Mouse (Mus musculus) frontal cortex, adult 2 months (tissue): Measurements from ENCODE around the gene Snai1. TPM values are rescaled to one million over a fixed set of nuclear protein-coding genes. Genes with fewer than 3 reads are reported as not detected.

Experiments used
- DNase-seq, 2 experiments: peaks; one replicate each; pipeline ENCODE4 v3.0.0; 2022; ENCODE audit warnings: low spot score in 1 of 2; ENCODE audit errors: extremely low spot score in 1 of 2
- polyA plus RNA-seq: library from polyadenylated mRNA; depleted of rRNA; stranded (reverse); fragments of >200 nt; gene quantifications from 2 replicates; pipeline ENCODE4 v1.2.3, GENCODE M21; 2012; rRNA removed

Snai1 gene
- polyA plus RNA-seq, 1 experiment, result 2.3 TPM

DNA sequence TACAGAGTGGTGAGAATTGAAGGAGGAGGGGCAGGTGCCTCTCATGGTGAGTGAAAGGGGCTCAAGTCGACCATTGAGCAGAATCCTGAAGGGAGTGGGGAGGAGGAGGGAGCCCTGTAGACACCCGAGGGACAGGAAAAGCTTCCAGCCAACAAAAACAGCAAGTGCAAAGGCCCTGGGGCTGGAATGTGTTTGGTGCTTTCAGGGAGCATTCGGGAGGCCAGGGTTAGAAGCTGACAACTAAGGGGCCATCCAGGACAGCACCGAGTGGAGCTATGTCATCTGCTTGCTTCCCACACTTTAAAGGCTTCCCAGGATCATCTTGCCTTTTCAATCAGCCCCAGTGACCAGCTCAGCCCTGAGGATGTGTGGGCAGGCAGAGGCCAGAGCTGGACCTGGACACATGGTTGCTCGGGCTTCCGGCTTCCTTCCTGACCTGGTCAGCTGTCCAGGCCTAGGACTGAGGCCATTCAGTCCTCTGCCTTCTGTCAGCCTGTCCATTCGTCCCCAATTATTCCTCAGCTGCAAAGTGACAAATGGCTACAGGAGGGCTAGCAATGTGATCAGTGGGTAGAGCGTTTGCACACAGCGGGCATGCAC lies 39.3 kb downstream of the Snai1 start:
- DNase-seq, result no peak

DNA sequence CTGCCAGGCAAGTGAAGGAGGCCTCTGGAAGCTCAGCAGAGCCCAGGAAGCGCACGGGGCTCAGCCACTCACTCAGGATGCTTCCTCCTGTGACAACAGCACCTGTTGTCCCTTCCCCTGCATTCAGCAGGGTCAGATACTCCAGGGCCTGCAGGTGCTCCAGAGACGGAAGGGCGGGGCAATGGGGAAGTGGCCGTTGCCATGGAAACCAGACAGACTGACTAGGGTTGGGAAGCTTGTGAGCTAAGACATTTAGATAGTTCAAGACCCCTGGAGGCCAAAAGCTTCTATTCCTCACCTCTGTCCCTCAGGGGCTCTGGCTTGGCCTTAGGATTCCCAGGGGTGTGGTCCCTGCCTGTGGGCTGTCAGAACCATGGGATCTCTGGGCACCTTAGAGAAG lies 40.5 kb downstream of the Snai1 start:
- DNase-seq, result no peak

DNA sequence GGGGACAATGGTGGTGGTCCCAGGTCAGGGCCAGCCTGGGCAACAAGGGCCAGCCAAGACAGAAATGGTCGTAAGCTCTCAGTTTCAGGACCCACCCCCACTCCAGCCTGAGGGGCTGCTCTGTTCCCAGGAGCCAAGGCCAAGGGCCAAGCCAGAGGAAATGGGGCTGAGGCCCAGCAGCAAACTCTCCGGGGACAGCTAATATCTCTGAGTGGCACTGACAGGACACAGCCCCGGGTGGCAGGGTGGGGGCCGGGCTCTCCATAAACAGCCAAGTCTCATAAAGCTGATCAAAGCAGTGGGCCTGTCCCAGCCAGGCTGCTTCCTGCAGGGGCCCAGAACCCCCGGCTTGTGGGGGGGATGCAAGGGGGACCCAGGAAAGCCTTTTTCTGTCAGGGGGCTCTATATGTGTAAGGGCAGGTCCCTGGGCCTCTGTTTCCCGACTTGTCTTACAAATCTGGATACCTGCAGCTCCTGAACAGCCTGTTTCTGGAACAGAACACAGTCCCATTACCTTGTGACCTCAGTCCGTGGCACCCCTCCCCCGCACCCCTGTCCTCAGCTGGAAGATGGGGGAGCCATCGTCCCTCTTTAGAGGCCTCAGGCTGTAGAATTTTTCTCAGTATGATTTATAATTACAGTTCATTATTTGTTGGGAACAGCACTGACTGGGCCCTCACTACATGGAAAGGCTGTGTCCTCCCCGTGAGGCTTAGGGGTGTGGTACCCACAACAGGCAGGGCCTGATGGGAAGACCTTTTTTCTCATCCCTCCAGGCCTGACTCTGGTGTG lies 45.4 kb downstream of the Snai1 start:
- no peak for DNase-seq

DNA sequence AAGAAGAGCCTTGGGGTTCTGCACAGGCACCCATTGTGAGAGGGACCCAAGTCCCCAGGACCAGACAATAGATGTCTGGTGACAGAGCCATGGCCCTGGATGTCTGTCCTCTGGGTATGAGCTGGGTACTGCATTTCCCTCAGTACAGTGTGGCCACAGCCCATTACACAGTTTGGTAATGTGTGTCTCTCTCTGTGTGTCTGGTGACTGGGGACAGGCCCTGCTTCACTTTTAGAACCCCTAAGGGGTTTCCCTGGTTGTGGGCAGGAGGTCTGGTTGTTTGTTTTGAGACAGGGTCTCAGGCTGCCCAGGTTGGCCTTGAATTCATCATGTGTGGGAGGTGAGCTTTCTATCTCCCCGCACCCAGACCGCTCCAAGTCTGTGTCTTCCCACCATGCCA lies 47.3 kb downstream of the Snai1 start:
- DNase-seq, result no peak

DNA sequence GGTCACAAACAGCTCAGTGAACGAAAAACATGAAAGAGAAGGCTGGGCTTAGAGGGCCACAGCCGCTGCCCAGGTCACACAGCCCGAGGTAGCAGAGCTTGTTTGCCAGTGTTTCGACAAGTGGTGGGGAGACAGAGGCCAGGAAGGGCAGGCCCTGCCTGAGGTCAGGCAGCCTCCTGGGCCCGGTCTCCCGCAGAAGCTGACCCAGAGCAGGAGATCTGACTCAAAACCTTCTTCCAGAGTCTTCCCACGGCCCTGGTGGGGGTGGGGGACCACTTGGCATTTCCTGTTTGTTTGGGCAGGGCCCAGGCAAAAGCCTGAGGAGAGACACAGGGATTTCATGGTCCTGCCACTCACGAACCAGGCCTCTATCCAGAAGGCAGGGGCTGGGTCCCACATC lies 48.0 kb downstream of the Snai1 start:
- no peak for DNase-seq

DNA sequence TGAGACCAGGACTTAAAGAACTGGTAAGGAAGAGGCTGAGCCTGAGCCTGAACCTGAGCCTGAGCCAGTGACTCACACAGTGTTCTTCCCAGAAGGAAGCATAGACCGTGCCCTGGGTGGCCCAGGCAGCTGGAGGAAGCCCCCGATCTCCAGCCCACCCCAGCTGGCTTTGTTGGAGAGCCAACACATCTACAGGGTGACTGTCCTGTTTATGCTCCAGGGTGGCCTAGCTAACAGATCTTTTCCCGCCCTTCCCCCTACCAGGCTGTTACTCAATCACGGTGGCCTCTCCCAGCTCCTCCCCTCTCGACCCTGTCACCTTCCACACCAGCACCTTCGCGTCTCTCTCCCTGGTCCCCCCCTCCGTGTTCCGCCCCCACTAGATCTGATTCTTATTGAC lies 49.0 kb downstream of the Snai1 start:
- no peak for DNase-seq

DNA sequence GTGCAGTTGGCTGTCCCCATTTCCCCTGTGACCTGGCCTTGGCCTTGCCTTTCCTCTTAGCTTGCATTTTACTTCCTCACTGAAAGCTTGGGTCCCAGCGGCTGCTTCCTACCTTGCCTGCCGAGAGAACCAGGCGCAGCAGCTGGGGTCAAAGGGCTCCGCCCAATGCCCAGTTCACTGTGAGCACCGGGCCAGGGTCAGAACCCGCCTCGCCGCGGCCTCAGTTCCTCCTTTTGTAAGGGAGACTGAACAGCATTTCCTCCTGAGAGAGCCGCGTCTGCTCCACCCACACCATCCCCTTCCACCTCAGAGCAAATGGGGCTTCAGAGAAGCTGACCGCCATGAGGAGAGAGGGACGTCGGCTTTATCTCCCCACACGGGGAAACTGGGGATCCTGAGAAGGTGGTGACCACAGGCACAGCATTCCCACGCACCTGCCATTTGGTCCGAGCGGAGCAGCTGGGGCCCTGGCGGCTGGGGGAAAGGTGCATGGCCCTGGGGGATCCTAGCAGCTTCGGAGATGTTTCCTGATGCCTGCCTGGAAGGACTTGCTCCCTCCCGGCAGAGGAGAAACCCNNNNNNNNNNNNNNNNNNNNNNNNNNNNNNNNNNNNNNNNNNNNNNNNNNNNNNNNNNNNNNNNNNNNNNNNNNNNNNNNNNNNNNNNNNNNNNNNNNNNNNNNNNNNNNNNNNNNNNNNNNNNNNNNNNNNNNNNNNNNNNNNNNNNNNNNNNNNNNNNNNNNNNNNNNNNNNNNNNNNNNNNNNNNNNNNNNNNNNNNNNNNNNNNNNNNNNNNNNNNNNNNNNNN lies 51.0 kb downstream of the Snai1 start:
- no peak for DNase-seq

Other genes with a start within 250 kb of the Snai1 start
- gene B4galt5, start 189.0 kb upstream of the Snai1 start, polyA plus RNA-seq, result 37.8 and 38.8 TPM in 2 replicates
- 47.3 and 49.6 TPM in 2 replicates for gene Slc9a8, start 116.5 kb upstream of the Snai1 start, polyA plus RNA-seq
- gene Rnf114, start 45.5 kb upstream of the Snai1 start, polyA plus RNA-seq, result 104 and 107 TPM in 2 replicates
- 53.1 and 58.6 TPM in 2 replicates for gene Spata2, start 45.3 kb upstream of the Snai1 start, polyA plus RNA-seq
- gene Ube2v1, start 93.9 kb downstream of the Snai1 start, polyA plus RNA-seq, result 250 and 280 TPM in 2 replicates
- 0.88 TPM in 1 of 2 replicates, not detected in the other for gene Gm20431, start 123.3 kb downstream of the Snai1 start, polyA plus RNA-seq
- gene Cebpb, start 150.7 kb downstream of the Snai1 start, polyA plus RNA-seq, result 14.5 and 14.9 TPM in 2 replicates
- 71.5 and 75.7 TPM in 2 replicates for gene Tmem189, start 151.6 kb downstream of the Snai1 start, polyA plus RNA-seq